Mouse (Mus musculus) lung, postnatal 0 days (tissue): ENCODE data around the gene Mesp1.

Experiments used
- CTCF ChIP-seq: IDR thresholded peaks from 2 replicates; pipeline ENCODE4 v1.5.1; 2016; ENCODE audit warnings: antibody characterized with exemption, mild to moderate bottlenecking
- EP300 ChIP-seq: IDR thresholded peaks from 2 replicates; pipeline ENCODE4 v1.6.1; 2016; ENCODE audit warnings: antibody characterized with exemption, mild to moderate bottlenecking, control low read depth

DNA sequence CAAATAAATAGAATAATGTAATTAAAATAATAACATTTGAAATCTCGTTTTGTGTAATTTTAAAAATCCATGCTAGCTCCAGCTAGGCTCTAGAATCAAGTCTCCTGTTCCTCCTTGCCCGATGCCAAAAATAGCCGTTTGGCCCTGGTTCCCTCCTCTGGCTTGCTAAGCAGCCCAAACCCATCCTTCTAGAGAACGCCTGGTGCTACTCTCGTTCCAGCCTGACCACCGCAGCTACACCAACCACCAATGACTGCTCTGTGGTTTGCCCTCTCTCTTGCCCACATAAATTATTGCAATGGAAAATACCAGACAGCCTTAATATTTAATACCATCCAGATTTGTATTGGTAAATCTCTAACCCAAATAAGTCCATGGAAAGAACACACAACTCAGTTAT lies 45.9 kb downstream of the Mesp1 start:
- TF ChIP-seq EP300 = no peak
- TF ChIP-seq CTCF = no peak
